Mouse (Mus musculus) central nervous system, embryonic 11.5 days (tissue): Measurements from ENCODE around the gene Rer1. TPM values are rescaled to one million over a fixed set of nuclear protein-coding genes. Genes with fewer than 3 reads are reported as not detected.

Experiments used
- polyA plus RNA-seq: library from polyadenylated mRNA; depleted of rRNA; stranded (reverse); fragments of >200 nt; gene quantifications from 2 replicates; pipeline ENCODE4 v1.2.3, GENCODE M21; 2012; rRNA removed

Gene Rer1
- polyA plus RNA-seq, result 79.2 and 100 TPM in 2 replicates

GRCm38 (mm10) chr4:155086108-155087024, at the start of gene Rer1, which contains the start of gene Morn1:
TSS of gene Rer1 (minus strand) at chr4:155086382.
TSS of gene Morn1 (plus strand) at chr4:155086577.

GRCm38 (mm10) chr4:155066834-155067522, 19.2 kb downstream of the Rer1 start, which contains the start of gene Pex10:
TSS of gene Pex10 (plus strand) at chr4:155067016.

GRCm38 (mm10) chr4:155056724-155057123, 29.5 kb downstream of the Rer1 start, which contains the start of gene Plch2:
TSS of gene Plch2 (minus strand) at chr4:155056784.

Other genes with a start within 250 kb of the Rer1 start
- 0.16 TPM in 2 replicates for gene Ttc34, start 248.9 kb downstream of the Rer1 start, polyA plus RNA-seq
- gene Mmel1, start 216.8 kb downstream of the Rer1 start, polyA plus RNA-seq, result 0.15 and 0.19 TPM in 2 replicates
- 34.6 and 43.9 TPM in 2 replicates for gene Fam213b, start 187.2 kb downstream of the Rer1 start, polyA plus RNA-seq
- 9.2 and 12.1 TPM in 2 replicates for gene Tnfrsf14, start 157.8 kb downstream of the Rer1 start, polyA plus RNA-seq
- 155 and 305 TPM in 2 replicates for gene Hes5, start 125.5 kb downstream of the Rer1 start, polyA plus RNA-seq
- gene Pank4, start 122.3 kb downstream of the Rer1 start, polyA plus RNA-seq, result 78.6 and 88.9 TPM in 2 replicates
- 3.1 and 3.2 TPM in 2 replicates for gene Plch2, start 29.6 kb downstream of the Rer1 start, polyA plus RNA-seq
- 20.0 and 21.1 TPM in 2 replicates for gene Pex10, start 19.4 kb downstream of the Rer1 start, polyA plus RNA-seq
- gene Morn1, start 195 bp upstream of the Rer1 start, polyA plus RNA-seq, result 5.6 and 6.1 TPM in 2 replicates
- 32.9 and 40.2 TPM in 2 replicates for gene Ski, start 136.2 kb upstream of the Rer1 start, polyA plus RNA-seq
- gene Faap20, start 163.4 kb upstream of the Rer1 start, polyA plus RNA-seq, result 69.8 and 101 TPM in 2 replicates